Mouse (Mus musculus) adrenal gland, postnatal 36 days (tissue): ENCODE data around the gene Mrpl55. TPM values are rescaled to one million over a fixed set of nuclear protein-coding genes. Genes with fewer than 3 reads are reported as not detected.
A peak's percentile ranks its signal among the peaks of the same experiment; 100 is the strongest.
"Not testable (repeated sequence)": the region's sequence is repeated elsewhere in the genome, so short reads cannot be mapped to it uniquely, and the experiment has no call there.

ENCODE experiments used
- DNase-seq, 2 experiments: peaks; one replicate each; pipeline ENCODE4 v3.0.0; 2021; ENCODE audit warnings: mixed read lengths in 1 of 2
- total RNA-seq, 2 experiments: library from RNA; stranded (reverse); gene quantifications; 2 replicates each; pipeline ENCODE4 v1.2.3; 2021

The Mrpl55 gene
- total RNA-seq, 2 experiments from 2014 or later: 46.1 to 60.7 TPM

DNA sequence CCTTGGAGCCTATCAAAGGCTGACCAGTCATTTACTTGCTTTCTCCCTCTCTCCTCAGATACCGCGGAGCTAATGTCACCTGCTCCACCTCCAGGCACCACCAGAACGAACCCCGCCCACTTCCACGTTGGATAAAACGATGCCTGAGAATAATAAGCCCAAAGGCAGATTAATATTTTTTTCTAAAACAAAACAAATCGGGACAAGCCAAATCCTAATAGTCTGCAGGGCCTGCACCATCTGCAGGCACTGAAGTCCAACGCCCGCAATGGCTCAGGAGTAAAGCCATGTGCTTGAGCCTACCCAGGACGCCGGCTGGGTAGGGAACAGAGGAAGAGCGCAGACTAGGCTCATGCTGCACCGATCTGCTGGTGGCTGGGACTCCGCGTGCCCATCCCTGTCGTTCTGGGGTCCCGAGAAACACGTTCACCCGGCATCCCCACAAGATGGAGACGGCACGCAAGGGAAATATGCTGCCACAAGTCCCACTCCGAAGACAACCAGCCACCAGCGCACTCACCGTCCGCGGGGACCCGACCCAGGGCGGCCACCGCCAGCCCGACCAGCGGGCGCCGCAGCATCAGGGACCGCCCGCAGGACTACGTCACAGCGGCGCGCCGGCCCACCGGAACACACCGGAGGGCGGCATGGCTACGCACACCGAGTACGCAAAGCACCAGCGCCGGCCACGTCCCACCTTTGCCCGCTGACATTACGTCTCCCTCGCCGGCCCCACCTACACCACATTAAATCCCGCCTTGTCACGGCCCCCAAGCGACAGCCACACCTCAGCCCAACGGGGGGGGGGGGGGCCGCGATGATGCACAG lies 10.8 kb upstream of the Mrpl55 start:
- peak; percentile 94 to 95 for DNase-seq

DNA sequence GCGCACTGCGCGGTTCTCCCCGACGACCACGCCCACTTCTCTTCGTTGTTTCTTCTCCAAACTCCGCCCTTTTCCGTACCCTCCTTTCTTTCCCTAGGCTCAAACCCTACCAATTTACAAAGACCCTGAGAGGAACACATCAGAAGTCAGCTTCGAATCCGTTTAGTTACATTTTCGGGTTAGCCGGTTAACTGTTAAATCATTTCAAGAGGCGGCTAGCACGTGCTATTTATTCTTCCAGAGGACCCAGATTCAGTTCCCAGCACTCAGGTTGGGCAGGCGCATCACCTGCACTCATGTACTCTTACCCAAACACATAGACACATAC lies 10.3 kb upstream of the Mrpl55 start, which contains the start of gene Guk1:
Guk1 (minus strand) TSS at position 154 of the 328 bp plus-strand sequence.
- DNase-seq: no peak

DNA sequence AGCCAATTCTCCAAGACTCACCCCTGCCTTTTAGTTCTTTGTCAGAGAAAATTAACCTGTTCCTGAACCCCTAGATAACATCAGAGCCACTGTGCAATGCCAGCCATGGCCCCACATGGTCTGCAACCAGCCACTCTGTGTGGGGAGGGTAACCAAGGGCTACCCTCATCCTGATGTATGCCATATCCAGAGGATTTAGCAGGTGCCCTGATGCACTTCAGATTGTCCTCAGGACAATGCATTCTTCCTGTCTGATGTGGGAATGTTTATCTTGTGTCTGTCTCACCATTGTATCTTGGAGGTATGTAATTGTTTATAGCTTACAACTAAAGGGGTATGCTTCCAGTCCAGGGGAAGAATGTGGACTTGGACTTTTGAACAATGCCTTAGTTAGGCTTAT lies 6.1 kb upstream of the Mrpl55 start:
- DNase-seq: no peak

DNA sequence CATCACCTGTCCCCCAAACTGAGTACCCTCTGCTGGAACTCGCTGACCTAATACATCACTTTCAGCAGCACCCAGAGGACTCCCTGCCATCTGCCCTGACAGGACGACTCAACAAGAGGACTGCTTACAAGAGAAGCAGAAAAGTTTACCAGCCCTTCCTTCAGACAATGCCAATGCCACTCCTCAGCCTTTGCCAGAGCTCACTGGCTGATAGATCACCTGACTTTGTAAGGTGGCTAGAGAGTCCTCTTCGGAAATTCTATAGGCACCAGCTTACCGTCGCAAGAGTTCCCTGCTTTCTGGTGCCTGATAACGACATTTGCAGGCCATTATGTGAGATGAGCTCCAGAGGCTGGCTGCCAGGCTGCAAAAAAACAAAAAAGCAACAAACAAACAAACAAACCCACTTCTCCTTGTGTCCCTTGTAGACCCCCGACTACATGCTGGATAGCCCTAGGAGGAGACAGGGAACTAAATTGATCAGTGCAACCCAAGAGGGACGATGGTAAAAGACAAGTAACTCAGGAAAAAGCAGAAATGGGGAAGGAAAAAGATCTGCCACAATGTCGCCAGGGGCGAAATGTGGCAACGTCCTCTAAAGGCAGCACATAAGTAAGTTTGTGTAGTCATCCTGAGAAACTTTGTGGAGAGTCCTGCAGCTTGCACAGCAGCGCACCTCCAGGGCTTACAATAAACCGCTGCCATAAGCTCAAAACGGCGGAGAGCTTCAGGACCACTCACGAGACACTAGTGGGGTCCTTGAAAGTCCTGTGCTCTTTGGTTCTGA lies 877 bp upstream of the Mrpl55 start:
- no peak for DNase-seq

DNA sequence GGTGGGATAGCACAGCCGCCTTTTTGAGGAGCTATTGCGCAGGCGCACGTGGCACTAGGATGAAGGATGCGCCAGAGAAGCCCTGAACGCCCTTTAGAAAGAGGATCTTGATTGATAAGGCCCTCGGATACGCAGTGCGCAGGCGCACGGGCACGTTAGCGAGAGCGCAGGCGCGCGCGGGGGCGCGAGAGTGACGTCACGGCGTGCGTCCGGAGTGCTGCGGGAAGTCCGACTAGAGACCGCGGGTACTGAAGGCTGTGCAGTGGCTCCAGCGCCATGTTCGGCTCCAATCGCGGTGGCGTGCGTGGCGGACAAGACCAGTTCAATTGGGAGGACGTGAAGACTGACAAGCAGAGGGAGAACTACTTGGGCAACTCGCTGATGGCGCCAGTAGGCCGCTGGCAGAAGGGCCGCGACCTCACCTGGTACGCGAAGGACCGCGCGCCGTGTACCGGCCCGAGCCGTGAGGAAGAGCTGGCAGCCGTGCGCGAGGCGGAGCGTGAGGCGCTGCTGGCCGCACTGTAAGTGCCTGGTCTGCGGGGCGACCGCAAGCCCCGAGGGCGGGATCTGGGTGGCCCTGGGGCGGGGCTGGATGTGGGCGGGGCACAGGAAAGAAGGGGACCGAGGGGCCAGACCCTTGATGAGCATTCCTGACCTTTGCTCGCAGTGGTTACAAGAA lies 6.0 kb downstream of the Mrpl55 start, which contains the start of gene 2310033P09Rik:
2310033P09Rik (plus strand) TSS at position 169 of the 679 bp plus-strand sequence.
- peak; percentile 93 for DNase-seq

DNA sequence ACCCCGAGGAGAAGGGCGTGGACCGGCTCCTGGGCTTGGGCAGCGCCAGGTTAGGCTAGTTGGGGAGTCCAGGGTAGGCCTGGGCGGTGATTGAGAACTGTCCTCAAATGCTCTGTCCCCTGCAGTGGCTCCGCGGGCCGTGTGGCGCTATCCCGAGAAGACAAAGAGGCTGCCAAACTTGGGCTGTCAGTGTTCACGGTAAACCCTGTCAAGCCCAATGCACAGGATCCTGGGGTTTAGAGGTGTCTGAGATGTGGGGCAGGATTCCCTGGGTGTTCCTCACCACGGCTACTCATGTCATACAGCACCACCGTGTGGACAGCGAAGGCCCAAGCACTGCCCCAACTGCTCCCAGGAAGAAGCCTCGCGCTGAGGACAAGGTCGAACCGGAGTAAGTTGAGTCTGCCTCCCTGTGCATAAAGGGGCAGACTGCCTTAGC lies 6.7 kb downstream of the Mrpl55 start:
- peak; percentile 85 for DNase-seq

DNA sequence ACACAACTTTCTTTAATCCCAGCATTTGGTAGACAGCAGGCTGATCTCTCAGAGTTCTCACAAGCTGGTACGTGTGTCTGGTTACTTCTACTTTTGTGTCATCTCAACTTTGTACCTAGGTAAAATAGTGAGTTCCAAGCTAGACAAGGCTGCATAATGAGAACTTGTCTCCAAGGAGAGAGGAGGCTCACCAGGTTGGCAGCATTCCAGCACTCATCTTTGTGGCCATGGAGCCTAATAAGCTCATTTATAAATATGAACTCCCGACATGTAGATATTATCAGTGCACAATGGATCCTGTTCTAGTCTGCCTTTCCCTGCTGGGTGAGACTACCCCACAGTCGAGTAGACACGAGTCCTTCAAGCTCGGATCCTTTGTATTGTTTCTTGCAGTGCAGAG lies 7.3 kb downstream of the Mrpl55 start:
- peak in 1 of 2 experiments; percentile 39 for DNase-seq

DNA sequence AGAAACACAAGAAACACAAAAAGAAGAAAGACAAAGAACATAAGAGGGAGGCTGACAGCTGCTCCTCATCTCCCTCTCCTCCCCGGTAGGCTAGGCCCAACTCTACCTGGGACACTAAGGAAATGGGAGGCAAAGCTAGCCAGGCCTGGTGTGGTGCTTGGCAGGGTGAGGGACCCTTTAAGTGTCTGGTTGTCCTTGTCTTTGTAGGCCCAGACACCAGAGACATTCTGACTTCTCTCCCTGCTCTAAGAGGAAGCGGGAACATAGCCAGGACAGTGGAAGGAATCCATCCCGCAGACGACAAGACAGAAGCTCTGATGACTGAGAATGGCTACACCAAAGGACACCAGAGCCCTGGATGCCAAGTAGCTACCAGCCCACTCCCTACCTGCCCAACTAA lies 7.7 kb downstream of the Mrpl55 start:
- DNase-seq: no peak

DNA sequence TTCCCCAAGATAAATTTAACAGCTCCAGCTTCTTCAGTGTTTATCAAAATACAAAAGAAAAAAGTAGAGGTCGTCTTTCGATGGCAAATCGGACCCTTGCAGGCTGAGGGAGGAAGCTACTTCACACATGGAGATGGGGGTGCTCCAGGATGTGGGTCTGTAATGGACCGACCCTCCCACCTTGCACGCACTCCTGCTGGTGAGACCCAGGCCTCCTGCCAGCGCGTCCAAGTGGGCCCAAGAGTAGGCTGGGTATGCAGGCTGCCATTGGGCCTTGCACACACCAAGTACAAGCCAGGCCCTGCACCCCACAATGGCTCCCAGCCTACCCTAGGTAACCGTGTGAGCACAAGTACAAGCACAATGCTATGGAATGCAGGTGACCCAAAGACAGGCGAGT lies 9.3 kb downstream of the Mrpl55 start:
- DNase-seq: not testable (repeated sequence)

DNA sequence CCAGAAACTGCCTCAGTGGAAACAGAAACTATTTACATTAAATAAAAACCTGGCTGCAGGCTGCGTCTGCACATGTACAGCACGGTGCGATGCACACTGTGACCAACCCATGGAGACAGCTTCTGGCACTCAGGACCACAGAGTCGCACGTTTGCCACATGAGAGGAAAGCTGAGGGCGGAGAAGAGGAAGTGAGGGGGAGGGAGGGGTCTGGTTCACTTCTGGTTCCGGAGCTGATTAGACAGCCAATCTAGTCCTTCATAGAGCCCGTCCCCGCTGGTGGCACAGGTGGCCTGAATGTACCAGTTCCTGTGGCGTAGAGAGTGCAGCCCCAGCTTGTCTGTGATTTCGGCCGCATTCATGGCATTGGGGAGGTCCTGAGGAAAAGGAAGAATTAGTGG lies 10.0 kb downstream of the Mrpl55 start:
- not testable (repeated sequence) for DNase-seq

DNA sequence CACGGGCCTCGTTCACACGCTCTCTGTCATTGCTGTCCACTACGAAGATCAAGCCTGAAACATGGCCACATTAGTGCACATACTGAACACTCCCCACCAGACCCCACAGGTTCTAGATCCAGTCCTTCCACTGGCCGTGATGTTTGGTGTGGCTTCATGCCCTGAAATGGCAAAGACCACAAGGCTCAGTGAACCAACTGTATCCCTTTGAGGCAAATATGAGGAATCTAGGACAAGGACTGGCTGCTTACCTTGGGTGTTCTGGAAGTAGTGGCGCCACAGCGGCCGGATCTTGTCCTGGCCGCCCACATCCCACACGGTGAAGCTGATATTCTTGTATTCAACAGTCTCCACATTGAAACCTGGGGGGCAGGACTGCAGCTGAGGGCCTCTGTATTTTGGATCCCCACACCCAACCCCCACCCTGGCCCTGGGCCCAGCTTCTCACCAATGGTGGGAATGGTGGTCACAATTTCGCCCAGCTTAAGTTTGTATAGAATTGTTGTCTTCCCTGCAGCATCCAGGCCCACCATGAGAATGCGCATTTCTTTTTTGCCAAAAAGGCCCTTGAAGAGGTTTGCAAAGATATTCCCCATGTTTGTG lies 10.7 kb downstream of the Mrpl55 start:
- no peak for DNase-seq

DNA sequence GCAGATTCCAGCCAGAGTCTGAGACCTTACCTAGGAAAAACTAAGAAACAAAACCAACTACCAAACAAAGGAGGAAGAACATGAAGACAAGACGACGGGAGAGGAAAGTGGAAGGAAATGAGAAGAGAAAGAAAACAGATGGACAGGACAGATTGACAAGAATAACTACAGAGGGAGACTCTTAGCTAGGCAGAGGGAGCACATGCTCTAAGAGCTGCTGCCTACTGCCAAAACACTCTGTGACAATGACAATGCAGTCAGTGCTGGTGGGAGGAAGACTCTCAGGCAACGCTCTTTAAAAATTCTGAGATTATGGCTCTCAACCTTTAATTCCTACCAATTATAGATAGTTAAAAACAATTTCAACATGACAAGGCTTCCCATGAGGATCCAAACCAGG lies 14.7 kb downstream of the Mrpl55 start:
- no peak for DNase-seq

DNA sequence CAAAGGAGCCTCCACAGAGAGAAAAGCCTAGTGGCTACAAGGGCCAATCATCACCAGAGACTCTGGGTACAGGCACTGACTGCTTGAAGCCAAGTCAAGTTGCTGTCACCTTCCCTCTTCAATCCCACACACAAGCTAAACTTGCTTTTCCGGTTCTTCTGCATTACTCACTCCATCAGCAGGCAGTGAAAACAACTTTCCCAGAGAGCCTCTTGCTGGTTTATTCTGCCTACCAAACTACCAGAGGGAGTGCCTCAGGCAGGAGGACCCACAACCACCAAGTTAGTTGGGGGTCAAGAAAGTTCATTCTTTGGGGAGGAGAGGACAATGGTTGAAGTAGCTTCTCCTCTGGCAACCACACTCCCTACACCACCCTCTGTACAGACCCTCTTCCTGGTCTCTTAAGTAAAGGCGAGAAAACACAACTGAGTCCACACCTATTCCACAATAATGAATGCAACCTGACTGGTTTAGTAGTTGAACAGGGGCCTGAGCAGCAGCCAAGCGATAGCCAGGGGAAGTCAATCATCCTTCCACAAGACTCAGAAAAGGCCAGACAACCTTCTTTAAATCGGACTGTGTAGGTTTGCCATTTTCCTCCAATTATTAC lies 16.2 kb downstream of the Mrpl55 start:
- no peak for DNase-seq

DNA sequence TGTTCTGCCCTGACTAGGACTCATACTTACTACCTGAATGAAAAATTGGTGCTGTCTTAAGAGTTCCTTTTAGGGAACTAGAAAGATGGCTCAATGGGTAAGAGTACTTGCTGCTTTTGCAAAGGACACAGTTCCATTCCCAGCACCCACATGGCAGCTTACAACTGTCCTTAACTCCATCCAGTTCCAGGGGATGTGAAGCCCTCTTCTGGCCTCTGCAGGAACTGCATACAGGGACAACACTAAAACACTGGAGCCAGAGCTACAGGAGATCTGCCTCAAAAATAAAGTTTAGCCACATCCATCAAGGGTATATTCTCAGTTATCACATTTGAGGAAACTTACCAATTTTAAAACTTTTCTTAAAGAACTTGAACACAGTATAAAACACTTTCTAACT lies 16.8 kb downstream of the Mrpl55 start:
- DNase-seq: peak; percentile 32 to 51

DNA sequence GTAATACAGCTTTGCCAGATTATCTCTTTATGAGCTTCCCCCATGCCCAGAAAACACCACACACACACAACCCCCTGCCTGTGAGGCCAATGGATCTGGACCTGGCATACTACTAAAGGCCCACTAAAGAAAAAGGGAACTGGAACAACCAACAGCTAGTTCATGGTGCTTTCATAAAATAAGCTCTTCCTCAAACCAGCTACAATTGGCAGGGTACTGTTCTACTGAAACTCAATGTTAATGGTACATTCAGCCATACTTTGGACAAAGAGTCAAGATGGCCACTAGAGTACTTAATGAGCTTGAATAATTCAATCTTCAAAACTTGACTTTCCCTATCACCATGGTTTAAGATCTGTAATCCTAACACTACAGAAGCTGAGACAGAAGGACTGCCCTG lies 19.3 kb downstream of the Mrpl55 start:
- no peak for DNase-seq

DNA sequence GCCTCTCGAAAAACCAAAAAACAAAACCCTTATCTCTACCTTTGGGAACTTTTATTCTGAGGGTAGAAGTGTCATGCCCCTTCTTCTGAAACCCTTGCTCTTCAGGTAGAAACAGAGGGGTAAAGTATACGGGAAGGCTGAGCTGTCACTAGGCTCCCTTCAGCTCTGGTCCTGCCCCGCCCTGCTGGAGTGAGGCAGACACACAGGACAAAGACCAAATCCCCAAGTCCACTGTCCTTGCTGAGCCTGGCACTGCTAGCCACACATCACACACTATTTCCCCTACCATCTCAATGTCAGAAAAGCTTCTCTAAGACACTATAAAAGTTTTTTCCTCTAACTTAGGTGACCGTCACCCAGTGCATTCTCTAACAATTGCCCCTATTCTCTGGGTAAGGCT lies 20.0 kb downstream of the Mrpl55 start:
- peak in 1 of 2 experiments; percentile 34 for DNase-seq

DNA sequence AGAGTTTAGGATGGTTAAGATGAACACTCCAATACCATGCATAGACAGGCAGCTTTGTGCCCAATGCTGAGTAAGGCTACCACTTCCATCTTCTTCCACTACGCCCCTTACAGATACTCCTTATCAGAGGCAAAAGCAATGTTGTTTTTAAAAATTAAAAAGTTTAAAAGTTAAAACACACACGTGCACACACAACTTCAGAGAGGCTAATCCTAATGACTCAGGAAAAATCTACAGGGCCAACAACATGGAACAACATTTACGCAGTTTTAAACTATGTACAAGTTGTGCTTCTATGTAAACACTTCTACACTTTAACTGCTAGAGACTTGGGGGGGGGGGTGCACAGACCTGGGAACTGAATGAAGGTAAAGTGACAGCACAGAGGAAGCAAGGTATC lies 21.7 kb downstream of the Mrpl55 start:
- no peak for DNase-seq

DNA sequence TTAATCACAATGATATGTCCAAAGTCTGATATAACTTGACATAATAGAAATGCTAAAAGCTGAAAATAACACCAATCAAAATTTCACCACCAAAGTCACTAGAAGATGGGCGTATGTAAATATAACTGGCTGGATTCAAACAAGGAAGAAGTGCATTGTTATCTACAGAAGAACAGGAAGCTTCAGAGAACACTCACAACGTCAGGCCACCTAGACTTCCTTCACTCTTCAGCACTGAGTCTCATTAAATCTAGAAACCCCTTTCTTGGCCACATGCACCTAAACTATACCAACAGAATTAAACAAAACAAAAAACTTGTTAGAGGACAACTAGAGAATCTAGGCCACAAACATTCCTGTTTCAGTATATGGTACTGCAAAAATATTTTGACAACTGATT lies 22.2 kb downstream of the Mrpl55 start:
- DNase-seq: no peak

DNA sequence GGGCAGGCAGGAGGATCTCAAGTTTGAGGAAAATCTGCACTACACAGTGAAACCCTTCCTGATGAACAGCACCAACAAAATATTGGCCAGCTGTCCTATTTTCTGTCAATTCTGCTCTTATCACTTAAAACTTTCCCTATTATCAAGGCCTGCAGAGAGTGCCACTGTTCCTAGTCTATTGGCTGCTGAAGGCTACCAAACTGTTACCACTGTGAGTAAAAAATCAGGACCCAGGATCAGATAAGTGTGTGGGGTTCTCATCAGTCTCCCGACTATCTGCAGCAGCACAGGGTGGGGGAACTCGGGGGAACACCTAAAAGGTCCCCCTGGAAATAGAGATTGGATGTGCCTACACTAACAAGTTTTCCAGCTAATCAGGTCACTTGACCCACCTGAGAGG lies 22.9 kb downstream of the Mrpl55 start:
- no peak for DNase-seq

DNA sequence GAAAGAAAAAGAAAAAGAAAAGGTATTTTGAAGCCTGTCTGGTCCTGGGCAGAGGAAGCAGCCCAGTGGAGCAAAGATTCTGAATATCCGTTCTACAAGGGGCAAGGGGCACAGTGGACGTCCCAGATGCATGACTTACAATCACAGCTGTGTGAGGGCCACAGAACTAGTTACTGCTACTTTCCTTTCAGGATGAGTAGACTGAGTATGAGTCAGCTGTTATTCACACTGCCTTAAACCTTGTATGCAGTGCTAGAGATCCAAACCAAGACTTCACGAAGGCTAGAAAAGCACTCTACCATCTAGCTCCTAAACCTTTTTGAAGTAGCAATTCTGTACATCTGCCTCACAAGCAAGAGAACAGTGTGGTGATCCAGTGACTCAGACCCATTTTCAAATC lies 24.0 kb downstream of the Mrpl55 start:
- DNase-seq: no peak

DNA sequence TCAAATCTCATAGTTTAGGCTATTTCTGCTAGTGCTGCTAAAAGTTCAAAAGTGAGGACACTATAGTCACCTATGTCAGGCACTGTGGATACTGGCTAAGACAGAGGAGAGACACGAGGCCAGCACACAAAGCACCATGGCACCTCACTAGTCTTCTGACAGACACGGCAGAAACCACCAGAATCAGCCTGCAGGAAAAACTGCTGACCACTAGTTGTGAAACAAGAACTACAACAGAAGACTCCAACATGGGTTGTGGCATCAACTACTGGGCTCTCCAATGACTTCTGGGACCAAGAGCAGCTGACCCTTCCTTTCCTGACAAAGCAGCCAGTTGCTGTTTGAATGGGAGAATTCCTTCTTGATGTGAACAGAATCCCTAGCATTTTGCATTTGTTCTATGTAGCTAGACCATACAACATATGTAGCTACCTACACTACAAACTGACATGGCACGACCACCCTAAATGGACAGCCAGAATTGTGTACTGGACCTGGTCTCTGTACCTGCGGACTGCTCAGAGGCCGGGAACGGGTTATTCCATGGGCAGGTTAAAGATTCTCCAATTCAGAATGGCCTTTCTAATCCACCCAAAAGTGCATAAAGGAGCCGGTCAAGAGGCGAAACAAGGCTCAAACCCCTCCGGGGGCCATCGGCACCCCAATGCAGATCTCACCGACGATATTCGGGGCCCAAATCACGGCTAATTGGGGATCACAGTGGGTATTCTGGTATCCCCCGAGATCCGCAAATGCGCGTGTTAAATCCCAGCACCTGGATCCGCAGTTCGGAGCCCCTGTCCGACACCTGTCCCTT lies 24.7 kb downstream of the Mrpl55 start:
- no peak for DNase-seq
